Mouse (Mus musculus) MEL-GATA-1-ER (cell line): ENCODE data around the gene Exosc6.
A peak's percentile ranks its signal among the peaks of the same experiment; 100 is the strongest.
"Not testable (repeated sequence)": the region's sequence is repeated elsewhere in the genome, so short reads cannot be mapped to it uniquely, and the experiment has no call there.

ENCODE experiments used
- DNase-seq: peaks from one replicate; pipeline ENCODE4 v3.0.0-alpha.2; 2012; ENCODE audit warnings: low read depth; ENCODE audit errors: extremely low read depth

The Exosc6 gene

DNA sequence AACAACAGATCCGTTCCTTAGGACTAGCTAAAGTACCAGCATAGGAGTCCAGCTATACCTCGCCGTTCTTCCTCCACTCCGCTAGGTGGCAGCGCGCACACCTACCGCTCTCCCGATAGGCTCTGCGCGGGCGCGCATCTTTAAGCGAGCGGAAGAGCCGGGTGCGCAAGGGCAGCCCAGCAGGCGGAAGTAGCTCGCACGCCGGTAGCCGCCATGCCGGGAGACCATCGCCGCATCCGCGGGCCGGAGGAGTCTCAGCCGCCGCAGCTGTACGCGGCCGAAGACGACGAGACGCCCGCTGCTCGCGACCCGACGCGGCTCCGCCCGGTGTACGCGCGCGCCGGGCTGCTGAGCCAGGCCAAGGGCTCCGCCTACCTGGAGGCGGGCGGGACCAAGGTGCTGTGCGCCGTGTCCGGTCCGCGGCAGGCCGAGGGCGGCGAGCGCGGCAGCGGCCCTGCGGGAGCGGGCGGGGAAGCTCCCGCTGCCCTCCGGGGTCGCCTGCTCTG lies at the start of gene Exosc6:
TSS of gene Exosc6 (plus strand) at position 182 of the 506 bp plus-strand sequence.
- peak; percentile 85 for DNase-seq

DNA sequence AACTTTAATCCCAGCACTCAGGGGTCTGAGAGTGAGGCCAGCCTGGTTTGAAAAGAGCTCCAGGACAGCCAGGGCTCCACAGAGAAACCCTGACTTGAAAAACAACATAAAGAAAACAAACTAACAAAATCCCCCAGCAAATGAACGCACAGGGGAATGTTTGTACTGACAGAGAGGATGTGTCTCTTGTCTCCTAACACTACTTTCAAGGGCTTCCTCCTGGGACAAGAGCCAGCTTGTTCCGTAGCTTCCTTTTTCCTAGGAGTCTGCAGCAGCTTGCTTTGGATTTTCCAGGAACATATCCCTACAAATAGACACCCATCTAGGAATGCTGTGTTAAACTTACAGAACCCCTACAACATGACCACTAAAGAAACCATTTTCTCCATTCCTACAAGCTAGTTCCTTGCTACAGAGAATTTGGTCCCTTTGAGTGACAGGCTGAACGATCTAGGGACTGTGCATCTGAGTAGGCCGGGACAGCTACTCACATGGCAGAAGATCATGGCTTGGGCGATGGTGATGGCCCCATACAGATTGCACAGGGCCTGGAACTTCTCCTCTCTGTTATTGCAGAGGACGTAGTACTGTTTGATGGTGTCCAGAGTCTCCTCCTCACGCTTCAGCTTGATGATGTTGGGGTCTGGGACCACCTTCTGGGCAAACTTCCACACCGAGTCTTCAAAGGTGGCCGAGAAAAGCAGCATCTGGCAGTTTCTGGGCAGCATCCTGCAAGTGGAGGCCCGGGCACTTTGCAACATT lies 45.7 kb upstream of the Exosc6 start:
- not testable (repeated sequence) for DNase-seq

DNA sequence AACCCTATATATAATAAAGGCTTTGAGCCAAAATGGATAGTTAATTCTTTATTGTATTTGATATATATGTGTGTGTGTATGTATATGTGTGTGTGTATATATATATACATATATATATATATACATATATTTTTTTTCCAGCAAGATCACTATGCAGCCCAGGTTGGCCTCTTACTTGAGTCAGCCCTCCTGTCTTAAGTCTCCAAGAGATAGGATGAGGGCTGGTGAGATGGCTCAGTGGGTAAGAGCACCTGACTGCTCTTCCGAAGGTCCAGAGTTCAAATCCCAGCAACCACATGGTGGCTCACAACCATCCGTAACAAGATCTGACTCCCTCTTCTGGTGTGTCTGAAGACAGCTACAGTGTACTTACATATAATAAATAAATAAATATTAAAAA lies 29.5 kb upstream of the Exosc6 start:
- not testable (repeated sequence) for DNase-seq

- DNase-seq: peak; percentile 62
These were observed 28.7 kb upstream of the Exosc6 start for GRCm38 (mm10) chr8:111027391-111027937.

DNA sequence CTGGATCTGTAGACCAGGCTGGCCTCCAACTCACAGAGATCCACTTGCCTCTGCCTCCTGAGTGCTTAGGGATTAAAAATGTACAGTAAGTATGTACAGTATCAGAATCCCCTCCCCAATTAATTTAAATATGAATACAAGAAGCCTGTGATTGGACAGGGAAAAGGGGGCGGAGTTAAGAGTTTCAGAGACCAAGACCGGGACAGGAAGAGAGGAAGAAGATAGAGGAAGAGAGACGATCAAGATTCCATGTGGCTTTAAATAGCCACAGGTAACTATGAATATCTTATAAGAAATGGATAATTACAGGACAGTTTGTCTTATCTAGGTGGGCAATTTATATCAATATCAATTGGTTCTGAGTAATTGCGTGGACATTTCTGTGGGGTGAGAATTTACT lies 26.6 kb upstream of the Exosc6 start:
- peak; percentile 90 for DNase-seq

- DNase-seq: no peak
These were observed 26.1 kb upstream of the Exosc6 start for GRCm38 (mm10) chr8:111030045-111030444.

GRCm38 (mm10) chr8:111031572-111031971 lies 24.6 kb upstream of the Exosc6 start, which contains the start of gene Ddx19b:
TSS of gene Ddx19b (minus strand) at chr8:111031751.
- no peak for DNase-seq

DNA sequence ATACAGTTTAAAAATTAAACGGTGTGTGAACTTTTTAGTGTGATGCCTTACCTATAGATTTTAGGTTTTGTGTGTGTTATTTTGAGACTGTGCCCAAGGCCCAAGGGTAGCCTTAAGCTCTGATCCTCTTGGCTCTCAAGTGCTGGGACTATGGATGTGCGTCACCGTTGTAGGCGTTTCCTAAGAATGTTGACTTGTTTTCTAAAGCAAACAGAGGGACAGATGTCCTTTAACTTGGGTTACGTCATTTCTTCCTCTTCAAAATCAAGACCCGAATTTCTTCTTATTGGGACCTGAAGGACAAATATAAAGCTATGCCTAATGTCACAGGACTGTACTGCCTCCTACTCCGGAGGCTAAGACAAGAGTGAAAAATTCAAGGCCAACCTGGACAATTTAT lies 23.2 kb upstream of the Exosc6 start, which contains the start of gene Aars:
TSS of gene Aars (plus strand) at position 229 of the 400 bp plus-strand sequence.
- no peak for DNase-seq

GRCm38 (mm10) chr8:111033482-111034215 lies 22.5 kb upstream of the Exosc6 start:
- peak; percentile 100 for DNase-seq

DNA sequence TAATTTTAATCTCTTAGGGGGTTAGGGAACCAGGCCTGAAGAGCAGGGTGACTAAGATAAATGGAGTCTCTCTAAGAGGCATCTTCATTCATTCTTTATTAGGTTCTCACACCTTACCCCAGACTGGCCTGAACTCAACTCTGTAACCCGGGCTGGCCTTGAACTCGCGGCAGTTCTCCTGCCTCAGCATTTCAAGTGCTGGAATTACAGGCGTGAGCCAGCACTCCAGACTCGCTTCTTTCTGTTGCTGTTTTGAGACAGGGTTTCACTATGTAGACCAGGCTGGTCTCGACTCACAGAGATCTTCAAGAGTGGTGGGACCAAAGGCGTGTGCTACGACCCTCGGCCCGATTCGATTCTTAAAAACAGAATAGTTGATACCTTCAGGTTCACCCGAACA lies 21.9 kb upstream of the Exosc6 start:
- no peak for DNase-seq

GRCm38 (mm10) chr8:111036591-111036990 lies 19.5 kb upstream of the Exosc6 start:
- DNase-seq: no peak

- no peak for DNase-seq
These were observed 13.6 kb upstream of the Exosc6 start for GRCm38 (mm10) chr8:111042546-111042945.

DNA sequence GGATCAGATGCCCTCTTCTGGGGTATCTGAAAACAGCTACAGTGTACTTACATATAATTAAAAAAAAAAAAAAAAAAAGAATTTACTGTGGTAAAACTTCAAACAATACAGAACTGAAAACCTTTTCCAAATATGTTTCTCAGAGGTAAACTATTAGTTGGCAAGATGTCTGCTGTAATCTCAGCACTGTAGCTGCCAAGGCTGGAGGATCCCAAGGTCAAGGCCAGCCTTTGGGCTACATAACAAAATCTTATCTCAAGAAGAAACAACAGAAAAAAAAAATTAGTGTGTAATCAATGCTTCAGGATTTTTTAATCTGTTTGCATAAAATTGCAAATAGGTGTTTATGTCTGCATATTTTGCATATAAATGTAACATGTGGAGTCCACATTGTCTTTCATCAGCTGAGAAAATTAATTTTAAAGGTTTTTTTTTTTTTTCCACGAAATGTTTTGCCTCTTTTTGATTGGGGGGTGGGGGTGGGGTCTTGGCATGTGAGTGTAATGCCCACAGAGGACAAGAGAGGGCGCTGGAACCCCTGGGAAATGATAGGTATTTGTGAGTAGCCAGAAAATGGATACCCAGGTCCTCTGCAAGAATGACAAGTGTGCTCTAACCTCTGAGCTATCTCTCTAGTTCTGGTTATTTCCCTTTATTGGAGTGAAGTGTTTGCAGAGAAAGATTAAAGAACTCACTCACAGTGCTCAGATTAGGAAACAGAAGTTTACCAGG lies 12.0 kb upstream of the Exosc6 start:
- no peak for DNase-seq

DNA sequence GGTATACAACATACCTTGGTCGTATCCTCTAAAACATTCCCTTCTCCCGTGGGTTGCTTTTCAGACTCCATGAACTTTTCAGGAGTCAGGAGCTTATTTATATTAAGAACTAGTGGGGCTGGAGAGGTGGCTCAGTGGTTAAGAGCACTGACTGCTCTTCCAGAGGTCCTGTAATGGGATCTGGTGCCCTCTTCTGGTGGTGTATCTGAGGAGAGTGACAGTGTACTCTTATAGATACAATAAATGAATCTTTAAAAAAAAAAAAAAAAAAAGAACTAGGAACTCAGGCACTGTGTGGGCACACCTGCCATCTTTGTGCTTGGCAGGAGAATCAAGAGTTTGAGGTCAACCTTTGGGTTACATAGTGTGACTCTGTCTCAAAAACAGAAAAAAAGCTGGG lies 7.4 kb upstream of the Exosc6 start:
- no peak for DNase-seq

GRCm38 (mm10) chr8:111049106-111049505 lies 7.0 kb upstream of the Exosc6 start:
- no peak for DNase-seq

DNA sequence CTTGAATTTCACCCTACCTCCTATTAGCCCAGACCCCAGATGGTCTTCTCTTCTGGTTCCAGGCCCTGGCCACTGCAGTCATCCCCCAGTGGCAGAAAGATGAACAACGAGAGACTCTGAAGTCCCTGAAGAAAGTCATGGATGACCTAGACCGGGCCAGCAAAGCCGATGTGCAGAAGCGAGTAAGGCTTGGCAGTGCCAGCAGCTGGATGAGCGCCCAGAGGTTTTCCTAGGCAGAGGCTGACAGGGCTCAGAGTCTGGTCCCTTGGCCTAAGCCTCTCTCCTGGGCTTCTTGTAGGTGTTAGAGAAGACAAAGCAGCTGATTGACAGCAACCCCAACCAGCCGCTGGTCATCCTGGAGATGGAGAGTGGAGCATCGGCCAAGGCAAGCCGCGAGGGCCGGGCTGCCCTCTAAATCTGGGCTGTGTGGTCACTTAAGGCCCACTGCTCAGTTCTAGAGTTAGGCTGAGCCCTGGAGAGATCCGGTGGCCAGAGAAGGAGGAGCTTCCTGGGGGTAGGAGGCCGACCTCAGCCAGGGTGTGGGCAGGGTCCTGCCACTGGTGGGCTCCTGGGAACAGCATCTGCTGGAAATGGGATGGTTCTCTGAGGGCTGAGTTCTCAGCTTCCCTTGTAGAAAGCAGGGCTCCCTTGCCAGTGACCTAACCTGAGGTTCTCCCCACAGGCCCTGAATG lies 2.2 kb upstream of the Exosc6 start:
- DNase-seq: no peak

GRCm38 (mm10) chr8:111055031-111055634 lies 1.0 kb upstream of the Exosc6 start:
- DNase-seq: no peak

DNA sequence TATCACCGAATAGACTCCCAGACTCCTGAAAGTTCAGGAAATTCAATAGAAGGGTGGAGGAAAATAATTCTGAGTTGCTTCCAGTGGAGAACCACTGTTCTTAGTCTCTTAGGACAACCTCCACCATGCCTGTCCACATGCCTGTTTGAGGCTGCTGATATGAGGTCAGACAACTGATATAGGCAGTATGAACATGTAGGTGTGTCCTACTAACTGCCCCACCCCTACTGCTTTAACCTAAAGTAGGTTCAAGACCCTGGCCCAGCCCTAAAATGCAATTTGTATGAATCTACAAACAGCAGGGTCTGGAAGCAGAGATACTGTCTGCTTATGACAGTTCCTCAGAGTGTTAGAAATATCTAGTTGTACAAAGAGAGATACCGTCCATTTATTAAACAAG lies 478 bp upstream of the Exosc6 start:
- DNase-seq: no peak

- no peak for DNase-seq
These were observed 653 bp downstream of the Exosc6 start for GRCm38 (mm10) chr8:111056691-111057293.
